Mouse (Mus musculus) CH12.LX (cell line): ENCODE measurements at regions not wholly inside any gene's neighbourhood (a gene's known extent, or its start where the extent isn't known, plus 50 kb on each side); places are given as distances from the start of the nearest gene placed in this dataset.

Experiments used
- DNase-seq: peaks from one replicate; pipeline ENCODE4 v3.0.0-alpha.2; 2013; ENCODE audit errors: extremely low read depth
- H3K27ac ChIP-seq: 2 replicates; pipeline ENCODE4 v1.5.1; 2012; ENCODE audit warnings: low read depth, mild to moderate bottlenecking, control low read depth, moderate library complexity; ENCODE audit not compliant: insufficient read depth
- H3K27me3 ChIP-seq: replicated peaks from 2 replicates; pipeline ENCODE3; 2012; ENCODE audit warnings: inconsistent platforms
- H3K36me3 ChIP-seq, 2 experiments: replicated peaks in 1 of 2; 2 replicates each; pipeline versions ENCODE3 to v1.6.1; 2012; ENCODE audit warnings: inconsistent platforms in 1 of 2, low read length in 1 of 2, mild to moderate bottlenecking in 1 of 2, mixed read lengths in 1 of 2, moderate library complexity in 1 of 2; ENCODE audit not compliant: control insufficient read depth in 1 of 2, insufficient read depth in 1 of 2
- H3K4me1 ChIP-seq, 2 experiments: 2 replicates each; pipeline ENCODE4 v1.6.1; 2012; ENCODE audit warnings: inconsistent platforms in 1 of 2, moderate library complexity in 1 of 2; ENCODE audit not compliant: insufficient read depth in 2 of 2, control insufficient read depth in 1 of 2
- H3K4me2 ChIP-seq: 2 replicates; pipeline ENCODE4 v1.6.1; 2012; ENCODE audit warnings: low read depth, mild to moderate bottlenecking, control low read depth; ENCODE audit not compliant: poor library complexity, insufficient read depth, severe bottlenecking
- H3K4me3 ChIP-seq, 3 experiments: fragments of 150-350 bp in 1 of 3; sonication (generic) in 1 of 3; replicated peaks in 1 of 3; 2 replicates each; pipeline versions ENCODE3 to v1.5.1; 2011 to 2012; ENCODE audit warnings: low read depth in 2 of 3, low read length in 2 of 3, mild to moderate bottlenecking in 2 of 3, moderate library complexity in 2 of 3, control low read depth in 1 of 3, improper control_type of control experiment in 1 of 3, inconsistent platforms in 1 of 3, mixed read lengths in 1 of 3; ENCODE audit not compliant: poor library complexity in 1 of 3
- H3K79me2 ChIP-seq: replicated peaks from 2 replicates; pipeline ENCODE4 v1.6.1; 2012; ENCODE audit warnings: mild to moderate bottlenecking, moderate library complexity; ENCODE audit not compliant: control insufficient read depth, poor library complexity, insufficient read depth, severe bottlenecking; ENCODE audit errors: extremely low read depth
- H3K9ac ChIP-seq: 2 replicates; pipeline ENCODE4 v1.6.1; 2012; ENCODE audit warnings: low read depth, mild to moderate bottlenecking, control low read depth, moderate library complexity; ENCODE audit not compliant: insufficient read depth
- H3K9me3 ChIP-seq: replicated peaks from 2 replicates; pipeline ENCODE3; 2012; ENCODE audit warnings: low read length, inconsistent platforms, mixed read lengths
- CHD1 ChIP-seq: IDR thresholded peaks from 2 replicates; pipeline ENCODE4 v1.6.1; 2012; ENCODE audit warnings: low read depth, low read length, improper control_type of control experiment, inconsistent platforms
- E2F4 ChIP-seq: IDR thresholded peaks from 2 replicates; pipeline ENCODE4 v1.6.1; 2011; ENCODE audit warnings: low read depth, low read length, improper control_type of control experiment; ENCODE audit not compliant: insufficient replicate concordance
- EP300 ChIP-seq: IDR thresholded peaks from 2 replicates; pipeline ENCODE4 v1.6.1; 2011; ENCODE audit warnings: low read length, improper control_type of control experiment
- ETS1 ChIP-seq: conservative IDR thresholded peaks from 2 replicates; pipeline ENCODE4 v1.6.1; 2012; ENCODE audit warnings: low read depth, mild to moderate bottlenecking, inconsistent platforms, low read length, improper control_type of control experiment, moderate library complexity
- GABPA ChIP-seq: IDR thresholded peaks from 2 replicates; pipeline ENCODE4 v1.6.1; 2012; ENCODE audit warnings: low read depth, low read length, improper control_type of control experiment, inconsistent platforms; ENCODE audit not compliant: insufficient replicate concordance
- JUND ChIP-seq: conservative IDR thresholded peaks from 2 replicates; pipeline ENCODE4 v1.6.1; 2011; ENCODE audit warnings: low read depth, low read length, improper control_type of control experiment
- MEF2A ChIP-seq: IDR thresholded peaks from 2 replicates; pipeline ENCODE4 v1.6.1; 2014; ENCODE audit warnings: low read depth, mild to moderate bottlenecking, inconsistent platforms, low read length, improper control_type of control experiment, borderline replicate concordance
- MYC ChIP-seq: IDR thresholded peaks from 2 replicates; pipeline ENCODE4 v1.6.1; 2011; ENCODE audit warnings: low read depth, mild to moderate bottlenecking, improper control_type of control experiment, low read length
- PAX5 ChIP-seq: IDR thresholded peaks from 2 replicates; pipeline ENCODE4 v1.6.1; 2012; ENCODE audit warnings: low read length, inconsistent platforms, mixed read lengths
- POLR2A ChIP-seq: IDR thresholded peaks from 2 replicates; pipeline ENCODE4 v1.6.1; 2011; ENCODE audit warnings: low read depth, mild to moderate bottlenecking, improper control_type of control experiment, low read length
- RCOR1 ChIP-seq: conservative IDR thresholded peaks from 2 replicates; pipeline ENCODE4 v1.6.1; 2012; ENCODE audit warnings: low read depth, mild to moderate bottlenecking, inconsistent platforms, low read length, improper control_type of control experiment
- SMC3 ChIP-seq: IDR thresholded peaks from 2 replicates; pipeline ENCODE4 v1.6.1; 2011; ENCODE audit warnings: low read depth, low read length, improper control_type of control experiment
- TBP ChIP-seq: conservative IDR thresholded peaks from 2 replicates; pipeline ENCODE4 v1.6.1; 2011; ENCODE audit warnings: low read depth, low read length, improper control_type of control experiment
- USF1 ChIP-seq: IDR thresholded peaks from 2 replicates; pipeline ENCODE4 v1.6.1; 2014; ENCODE audit warnings: low read depth, mild to moderate bottlenecking, inconsistent platforms, low read length, improper control_type of control experiment
- ZKSCAN1 ChIP-seq: IDR thresholded peaks from 2 replicates; pipeline ENCODE4 v1.6.1; 2012; ENCODE audit warnings: low read depth, inconsistent platforms, low read length, improper control_type of control experiment, borderline replicate concordance
- dilution Hi-C: fragments of 300-500 bp; cut with MboI; formaldehyde crosslinking; loops from 2 replicates; pipeline ENCODE4 v1.14.3; 2020; ENCODE audit warnings: low sequenced_read_pairs; ENCODE audit not compliant: extremely low pct_unique_long_range_greater_than_20kb, extremely low pct_ligation_motif_present
- in situ Hi-C: fragments of 300-500 bp; cut with MboI; formaldehyde crosslinking; loops from 3 replicates; pipeline ENCODE4 v1.14.3; 2019; ENCODE audit warnings: low sequenced_read_pairs, low pct_ligation_motif_present, low pct_unique_long_range_greater_than_20kb, mixed read lengths

DNA sequence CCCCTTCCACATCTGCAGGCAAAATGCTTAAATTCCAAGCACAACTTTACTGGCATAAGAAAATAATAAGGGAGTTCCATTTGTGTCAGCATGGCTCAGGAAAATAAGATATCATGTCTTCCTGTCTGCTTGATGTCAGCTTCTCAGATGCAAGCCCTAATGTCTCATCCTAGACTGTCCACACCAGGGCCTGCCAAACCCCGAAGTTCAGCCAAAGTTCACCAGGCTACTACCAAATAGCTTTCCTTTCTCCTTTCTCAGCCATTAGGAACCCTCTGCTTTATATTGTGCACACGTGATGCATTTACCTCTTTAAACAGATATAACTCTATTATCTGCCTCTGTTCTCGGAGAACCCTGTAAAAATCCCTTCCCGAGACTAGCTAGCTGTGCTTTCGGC, 152.1 kb downstream of the En1 start:
- H3K4me3 ChIP-seq: no peak overlapping the region
- H3K27ac ChIP-seq: no peak overlapping the region
- H3K79me2 ChIP-seq: no peaks in the 10 kb centered on the region
- dilution Hi-C loops: no loop called here
- TF ChIP-seq EP300: no peak
- no peak for TF ChIP-seq ETS1
- TF ChIP-seq JUND: no peak
- TF ChIP-seq POLR2A: no peak
- TF ChIP-seq PAX5: no peak
- no peak for TF ChIP-seq ZKSCAN1
- no peak for TF ChIP-seq SMC3
- no peak for TF ChIP-seq MEF2A
- no peak overlapping the region for H3K4me2 ChIP-seq
- no peaks in the 10 kb centered on the region for H3K9me3 ChIP-seq
- no peak for DNase-seq
- no peaks in the 10 kb centered on the region for H3K36me3 ChIP-seq
- H3K9ac ChIP-seq: no peak overlapping the region
- in situ Hi-C loops: no loop called here
- no peaks in the 10 kb centered on the region for H3K27me3 ChIP-seq
- peaks cover under 1 to 14% of the 10 kb centered on the region in 2 experiments; a peak in 3 of 4 replicates for H3K4me1 ChIP-seq

DNA sequence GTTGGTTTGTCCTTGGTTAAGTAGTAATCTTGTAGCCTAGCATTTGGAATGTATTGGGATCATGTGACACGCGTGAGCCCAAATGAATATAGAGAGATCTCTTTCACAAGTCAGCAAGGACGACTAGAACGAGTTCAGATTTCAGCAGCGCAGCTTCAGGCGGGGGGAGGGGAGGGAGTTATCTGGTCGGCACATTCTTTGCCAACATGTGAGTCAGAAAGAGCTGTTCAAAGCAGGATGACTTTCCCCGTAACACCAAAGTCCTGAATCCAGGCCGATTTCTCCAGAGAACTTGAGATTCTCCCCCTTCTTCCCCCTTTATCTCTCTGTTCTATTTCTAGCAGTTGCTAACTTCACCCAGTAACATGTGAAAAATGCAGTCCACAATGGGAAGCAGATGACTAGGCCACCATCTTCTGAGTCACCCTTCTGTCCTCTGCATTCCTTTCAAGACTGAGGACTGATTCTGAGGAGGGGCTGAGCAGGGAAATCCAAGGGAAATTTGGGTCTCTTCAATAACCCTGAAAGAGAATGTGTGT, 155.1 kb downstream of the En1 start:
- no peaks in the 10 kb centered on the region for H3K9me3 ChIP-seq
- H3K36me3 ChIP-seq: no peaks in the 10 kb centered on the region
- no peaks in the 10 kb centered on the region for H3K79me2 ChIP-seq
- no peak overlapping the region for H3K9ac ChIP-seq
- DNase-seq: no peak
- H3K4me2 ChIP-seq: no peak overlapping the region
- no peak overlapping the region for H3K4me3 ChIP-seq
- in situ Hi-C loops: no loop called here
- peaks cover 3 to 22% of the 10 kb centered on the region in 2 experiments; a peak in 3 of 4 replicates for H3K4me1 ChIP-seq
- dilution Hi-C loops: no loop called here
- H3K27me3 ChIP-seq: no peaks in the 10 kb centered on the region
- no peak overlapping the region for H3K27ac ChIP-seq
- TF ChIP-seq RCOR1 (no peak), TBP (no peak), MYC (no peak), POLR2A (no peak), E2F4 (no peak), ETS1 (no peak), JUND (no peak), CHD1 (no peak), GABPA (no peak), USF1 (no peak)
